Mouse (Mus musculus) neutrophil, adult 59 days (primary cell): Measurements from ENCODE around the gene Ndufs2. TPM values are rescaled to one million over a fixed set of nuclear protein-coding genes. Genes with fewer than 3 reads are reported as not detected.

Experiments used
- total RNA-seq, 2 experiments: library from RNA; stranded (reverse); gene quantifications; 1 replicate in 1 of 2; 2 replicates in 1 of 2; pipeline ENCODE4 v1.2.4; 2023

Ndufs2 gene
- total RNA-seq = 10 to 100 TPM; 84.6 to 99.7 TPM

DNA sequence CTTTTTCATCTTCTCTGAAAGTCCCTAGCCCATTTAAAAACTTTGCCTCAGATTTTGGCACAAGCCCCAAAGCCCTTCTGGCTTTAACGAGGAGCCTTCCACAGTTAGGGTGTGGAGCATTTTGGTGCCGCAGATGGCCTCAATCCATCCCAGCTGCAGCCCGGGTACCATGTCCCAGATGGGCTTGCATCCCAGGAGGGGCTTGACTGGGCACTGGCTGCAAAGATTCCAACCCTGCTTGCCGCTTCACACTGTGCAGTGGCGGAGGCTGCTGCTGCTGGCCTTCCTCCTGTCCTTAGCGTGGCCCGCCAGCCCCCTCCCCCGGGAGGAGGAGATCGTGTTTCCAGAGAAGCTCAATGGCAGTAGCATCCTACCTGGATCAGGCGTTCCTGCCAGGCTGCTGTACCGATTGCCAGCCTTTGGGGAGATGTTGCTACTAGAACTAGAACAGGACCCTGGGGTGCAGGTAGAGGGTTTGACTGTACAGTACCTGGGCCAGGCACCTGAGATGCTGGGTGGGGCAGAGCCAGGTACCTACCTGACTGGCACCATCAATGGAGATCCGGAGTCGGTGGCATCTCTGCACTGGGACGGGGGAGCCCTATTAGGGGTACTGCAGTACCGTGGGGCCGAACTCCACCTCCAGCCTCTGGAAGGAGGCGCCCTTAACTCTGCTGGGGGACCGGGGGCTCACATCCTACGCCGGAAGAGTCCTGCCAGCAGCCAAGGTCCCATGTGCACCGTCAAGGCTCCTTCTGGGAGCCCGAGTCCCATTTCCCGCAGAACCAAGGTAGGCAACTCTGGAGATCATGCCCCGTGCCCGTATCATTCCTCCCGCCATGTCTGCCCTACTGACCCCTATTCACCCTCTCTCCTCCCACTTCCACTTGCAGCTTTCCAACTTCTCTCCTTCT lies at the start of gene Ndufs2:
Gene Ndufs2 (minus strand): TSS at position 709 of the 914 bp plus-strand sequence.

DNA sequence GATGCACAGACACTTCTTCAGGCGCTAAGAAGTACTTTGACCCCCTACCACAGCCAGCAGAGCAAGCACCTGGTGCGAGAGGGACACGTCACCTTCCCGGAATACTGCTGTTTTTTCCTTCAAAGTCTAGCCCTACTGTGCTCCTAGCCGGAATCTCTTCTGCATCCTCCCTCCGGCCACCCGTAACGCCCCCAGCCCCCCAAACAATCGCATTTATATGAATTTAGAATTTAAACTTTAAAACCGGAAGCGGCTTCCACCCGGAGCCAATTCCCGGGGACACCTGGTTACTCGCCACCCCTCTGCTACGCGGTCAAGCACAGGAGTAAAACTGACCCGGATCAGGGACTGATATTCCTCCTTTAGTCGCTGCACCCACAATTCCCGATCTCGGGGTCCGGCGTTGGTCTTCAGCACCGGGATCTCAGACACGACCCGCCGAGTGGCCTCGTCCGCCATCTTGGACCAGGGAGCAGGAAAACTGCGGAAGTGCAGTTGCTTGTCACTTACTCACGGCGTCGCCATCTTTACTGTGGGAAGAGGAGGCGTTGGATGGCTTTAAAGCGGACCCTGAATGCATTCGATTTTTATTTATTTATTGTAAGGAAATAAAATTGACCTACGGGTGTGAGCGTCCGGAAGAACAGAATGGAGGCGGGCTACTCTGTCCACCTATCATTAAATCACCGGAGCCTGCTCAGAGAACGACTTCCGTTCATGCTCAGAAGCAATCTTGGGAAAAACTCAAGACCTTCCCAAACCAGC lies 43.3 kb upstream of the Ndufs2 start, which contains the start of gene Ufc1:
Gene Ufc1 (minus strand): TSS at position 727 of the 765 bp plus-strand sequence.

DNA sequence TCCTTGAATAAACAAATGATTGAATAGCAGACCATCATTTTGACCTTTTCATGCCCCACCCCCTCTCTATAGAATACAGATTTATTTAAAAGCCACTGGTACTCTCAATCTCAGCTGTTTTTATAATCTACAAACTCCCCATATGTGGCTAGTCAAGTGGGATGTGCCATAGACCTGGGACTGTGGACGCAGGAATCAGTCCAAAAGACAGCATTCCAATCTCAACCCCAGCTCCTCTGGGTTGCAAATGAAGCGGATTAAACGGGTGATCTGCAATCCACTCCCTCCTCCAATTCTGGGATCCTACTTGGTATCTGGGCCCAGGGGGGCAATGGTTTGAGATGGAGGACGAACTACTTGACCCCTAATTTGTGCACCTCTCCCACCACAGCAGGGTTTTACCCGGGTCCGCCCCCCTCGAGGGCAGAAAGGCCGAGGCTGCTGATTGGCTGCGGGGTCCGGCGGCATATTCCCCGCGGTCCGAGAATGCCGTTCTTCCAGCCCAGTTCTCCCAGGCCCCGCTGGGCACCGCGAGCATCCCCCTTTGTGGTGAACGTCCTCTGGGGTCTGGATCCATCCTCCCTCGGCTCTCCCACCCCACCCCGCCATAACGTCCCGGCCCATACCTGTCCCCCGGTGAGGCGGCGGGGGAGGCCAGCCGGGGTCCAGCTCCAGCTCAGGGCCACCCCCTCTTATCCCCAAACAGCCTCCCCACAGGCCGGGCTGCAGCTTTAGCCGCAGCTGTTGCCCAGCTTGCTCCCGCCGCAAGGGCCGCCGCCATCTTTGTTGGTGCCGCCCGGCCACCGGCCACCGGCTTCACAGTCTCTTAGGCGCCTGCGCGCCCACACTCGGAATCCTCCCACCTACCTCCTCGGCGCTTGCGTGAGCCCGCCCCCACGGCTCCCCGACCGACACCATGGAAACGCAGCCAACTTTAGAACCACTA lies 36.2 kb upstream of the Ndufs2 start, which contains the start of gene Usp21:
Gene Usp21 (minus strand): TSS at position 856 of the 946 bp plus-strand sequence.

DNA sequence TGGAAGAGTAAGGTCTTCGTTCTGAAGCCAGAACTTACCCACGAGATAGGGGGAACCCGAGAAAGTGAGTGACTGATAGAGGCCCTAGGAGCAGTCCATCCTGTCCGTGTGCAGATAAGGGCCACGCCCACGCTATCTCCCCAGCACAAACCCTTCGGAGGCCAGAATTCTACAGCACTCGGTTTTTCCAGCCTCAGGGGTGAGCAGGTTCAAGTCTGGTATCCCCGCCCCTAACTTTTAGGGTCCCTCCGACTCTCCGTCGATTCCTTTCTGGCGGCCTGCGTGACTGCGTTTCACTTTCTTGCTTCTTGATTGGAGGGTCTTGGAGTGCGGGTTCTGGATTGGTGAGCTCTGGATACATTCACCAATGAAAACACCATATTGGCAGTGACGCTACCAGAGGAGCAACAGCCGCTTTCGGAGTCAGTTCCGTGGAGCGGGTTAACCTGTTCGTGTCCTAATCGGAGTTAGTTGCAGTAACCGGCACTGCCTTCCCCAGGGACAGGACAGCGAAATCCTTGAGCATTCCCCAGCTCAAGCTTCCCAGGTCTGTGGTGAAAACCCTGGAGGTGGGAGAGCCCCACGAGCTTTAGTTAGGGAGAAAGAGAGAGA lies 29.8 kb upstream of the Ndufs2 start, which contains the start of gene Ppox:
Gene Ppox (minus strand): TSS at position 271 of the 612 bp plus-strand sequence.

DNA sequence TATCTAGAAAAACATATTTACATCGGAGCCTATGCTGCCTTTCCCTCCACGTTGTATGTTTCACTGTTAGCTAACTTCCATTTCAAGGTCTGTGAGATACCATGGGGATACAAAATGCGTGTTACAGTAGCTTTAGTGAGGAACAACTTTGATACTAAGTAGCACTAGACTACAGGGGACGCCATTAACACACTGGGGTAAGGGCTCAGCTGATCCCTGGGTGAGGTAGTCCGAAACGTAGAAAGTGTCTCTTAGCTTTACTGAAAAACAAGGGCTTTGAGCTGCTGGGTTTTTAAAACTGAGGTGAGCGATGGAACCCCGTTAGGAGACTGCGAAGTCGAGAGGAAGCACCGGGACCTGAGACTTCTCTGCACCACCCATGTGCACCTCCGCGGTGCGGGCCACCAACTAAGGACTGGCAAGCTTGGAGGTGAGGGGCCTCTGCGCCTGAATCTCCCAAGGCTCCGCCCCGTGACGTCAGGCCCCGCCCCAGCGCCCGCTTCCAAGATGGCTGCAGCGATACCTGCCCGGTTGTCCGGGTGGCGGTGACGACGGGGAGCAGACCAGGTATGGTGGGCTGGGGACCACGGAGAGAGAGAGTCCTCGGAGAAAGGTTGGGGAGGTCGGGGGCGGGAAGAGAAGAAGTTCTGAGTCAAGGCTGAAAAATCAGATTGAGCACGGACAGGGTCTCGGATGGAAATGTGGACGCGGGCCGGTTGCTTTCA lies 18.8 kb upstream of the Ndufs2 start, which contains the start of gene B4galt3:
Gene B4galt3 (plus strand): TSS at position 481 of the 725 bp plus-strand sequence.

DNA sequence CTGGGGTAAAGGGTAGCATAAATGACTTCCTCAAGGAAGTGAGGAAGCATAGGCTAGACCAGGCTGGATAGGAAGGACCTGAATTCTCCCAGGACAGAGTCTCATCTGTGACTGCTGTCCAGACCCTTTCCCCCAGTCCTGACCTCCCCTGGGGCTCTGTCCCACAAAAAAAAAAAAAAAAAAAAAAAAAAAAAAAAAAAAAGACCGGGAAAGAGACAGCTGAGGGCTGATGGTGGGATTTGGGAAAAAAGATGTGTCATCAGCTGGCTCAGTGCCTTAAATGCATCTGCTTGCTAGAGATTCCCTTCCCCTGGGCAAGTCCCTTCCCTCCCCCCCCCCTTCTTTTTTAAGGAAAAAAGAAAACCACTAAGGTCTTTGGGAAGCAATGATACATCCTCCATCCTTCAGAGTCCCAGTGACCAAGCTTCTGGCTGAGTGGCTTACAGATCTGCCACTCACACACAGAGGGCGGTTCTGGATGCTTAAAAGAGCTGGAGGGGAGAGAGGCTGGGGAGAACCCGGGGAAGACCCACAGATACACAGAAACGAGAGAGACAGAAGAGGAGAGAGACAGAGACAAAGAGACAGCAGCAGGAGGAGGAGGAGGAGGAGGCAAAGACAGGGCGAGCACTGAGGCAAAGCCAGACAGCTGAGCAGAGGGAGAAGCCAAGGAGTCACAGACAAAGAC lies 1.1 kb downstream of the Ndufs2 start, which contains the start of gene Adamts4:
Gene Adamts4 (plus strand): TSS at position 509 of the 688 bp plus-strand sequence.

DNA sequence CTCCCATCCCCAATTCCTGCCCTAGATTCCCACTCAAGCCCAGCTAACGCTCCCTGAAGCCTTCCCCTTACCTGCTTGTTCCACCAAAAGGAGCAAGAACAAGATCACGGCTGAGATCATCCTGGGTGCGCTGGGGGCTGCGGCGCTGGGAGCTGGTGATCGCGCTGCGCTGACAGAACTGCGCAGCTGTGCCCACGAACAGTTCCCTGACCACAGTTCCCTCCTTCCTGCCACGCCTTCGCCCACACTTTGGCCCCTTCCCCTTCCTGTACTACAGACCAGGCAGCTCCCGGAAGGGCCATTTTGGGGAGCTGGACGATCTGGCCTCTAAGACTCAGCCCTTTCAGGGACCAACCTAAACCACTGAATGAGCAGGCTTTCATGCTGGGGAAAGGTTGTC lies 17.1 kb downstream of the Ndufs2 start, which contains the start of gene Fcer1g:
Gene Fcer1g (minus strand): TSS at position 240 of the 400 bp plus-strand sequence.

DNA sequence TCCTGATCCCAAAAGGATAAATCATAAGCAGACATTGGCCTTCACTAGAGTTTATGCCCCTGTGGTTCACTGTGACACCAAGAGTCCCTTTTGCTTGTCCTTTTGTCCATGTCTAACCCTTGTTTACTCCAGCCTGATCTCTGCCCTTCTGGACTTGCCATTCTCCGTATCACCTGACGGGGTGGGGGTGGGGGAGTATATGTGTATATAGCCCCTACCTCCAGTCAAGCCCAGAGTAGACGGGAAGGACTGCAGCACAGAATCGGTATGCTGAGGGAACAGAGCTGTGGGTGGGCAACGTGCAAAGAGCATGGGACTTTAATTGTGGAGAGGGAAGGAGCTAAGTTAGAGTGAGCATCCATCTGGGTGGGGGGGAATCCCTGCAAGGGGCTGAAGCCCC lies 26.3 kb downstream of the Ndufs2 start, which contains the start of gene Apoa2:
Gene Apoa2 (plus strand): TSS at position 198 of the 400 bp plus-strand sequence.

DNA sequence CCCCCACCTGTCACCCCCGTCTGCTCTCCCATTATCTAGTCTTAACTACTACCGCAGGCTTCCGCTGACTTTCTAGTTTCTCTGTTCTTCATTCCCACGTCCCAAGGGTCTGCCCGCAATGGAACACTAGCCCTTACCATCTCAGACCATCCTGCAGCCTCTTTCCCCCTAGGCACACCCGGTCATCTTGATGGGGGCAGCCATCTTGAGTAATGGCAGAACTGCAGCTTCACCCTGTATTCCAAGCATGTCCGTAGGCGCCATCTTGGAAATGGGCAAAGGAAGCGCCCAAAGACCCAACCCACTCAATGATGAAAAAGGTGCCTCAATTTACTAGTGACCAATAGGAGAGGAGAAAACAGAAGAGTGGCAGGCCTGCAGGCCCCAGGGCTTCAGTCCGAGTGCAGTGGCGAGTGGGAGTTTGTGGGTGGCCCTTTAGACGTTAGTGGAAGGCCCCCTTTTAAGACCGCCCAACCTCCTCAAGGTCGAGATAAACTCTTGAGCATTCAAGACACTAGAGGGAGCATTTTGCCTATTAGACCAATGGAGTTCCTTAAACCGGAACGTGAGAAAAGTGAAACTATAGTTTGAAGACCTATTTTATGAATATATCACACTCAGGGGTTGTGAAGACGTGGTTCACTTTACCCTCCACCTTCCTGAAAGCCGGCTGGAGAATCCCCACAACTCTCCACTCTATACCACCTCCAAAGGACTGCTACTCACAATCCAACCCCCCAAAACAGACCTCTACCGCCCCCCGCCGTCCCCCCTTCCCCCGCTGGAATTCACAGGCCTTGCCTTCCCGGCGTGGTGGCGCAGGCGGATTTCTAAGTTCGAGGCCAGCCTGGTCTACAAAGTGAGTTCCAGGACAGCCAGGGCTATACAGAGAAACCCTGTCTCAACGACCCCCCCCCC lies 28.7 kb downstream of the Ndufs2 start, which contains the start of gene Tomm40l:
Gene Tomm40l (minus strand): TSS at position 277 of the 918 bp plus-strand sequence.

DNA sequence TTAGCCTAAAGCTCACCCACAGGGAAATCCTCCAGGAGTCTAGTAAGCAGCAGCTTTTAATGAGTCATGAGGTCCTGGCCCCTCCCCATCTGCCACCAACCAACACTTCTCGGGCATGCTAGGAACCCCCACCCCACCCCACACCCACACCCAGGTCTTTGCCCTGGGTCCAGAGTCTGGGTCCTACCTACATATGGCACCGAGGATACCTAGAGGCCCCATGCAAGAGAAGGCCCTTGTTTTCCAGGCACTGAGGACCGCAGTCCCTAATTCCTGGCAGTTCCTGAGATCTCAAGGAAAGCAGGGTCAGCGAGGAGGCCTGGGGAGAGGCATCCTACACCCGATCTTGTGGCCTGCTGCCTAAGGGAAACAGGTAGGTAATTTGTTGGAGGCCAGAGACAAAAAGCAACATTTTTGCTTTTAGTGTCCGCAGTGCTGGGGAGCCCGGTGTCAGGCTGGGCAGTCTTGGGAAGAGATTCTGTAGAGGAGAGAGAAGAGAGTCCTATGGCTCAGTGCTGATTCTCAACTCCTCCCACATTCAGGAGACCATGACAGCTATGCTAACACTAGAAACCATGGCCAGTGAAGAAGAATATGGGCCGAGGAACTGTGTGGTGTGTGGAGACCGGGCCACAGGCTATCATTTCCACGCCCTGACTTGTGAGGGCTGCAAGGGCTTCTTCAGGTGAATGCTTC lies 37.2 kb downstream of the Ndufs2 start, which contains the start of gene Nr1i3:
Gene Nr1i3 (plus strand): TSS at position 170 of the 696 bp plus-strand sequence.

DNA sequence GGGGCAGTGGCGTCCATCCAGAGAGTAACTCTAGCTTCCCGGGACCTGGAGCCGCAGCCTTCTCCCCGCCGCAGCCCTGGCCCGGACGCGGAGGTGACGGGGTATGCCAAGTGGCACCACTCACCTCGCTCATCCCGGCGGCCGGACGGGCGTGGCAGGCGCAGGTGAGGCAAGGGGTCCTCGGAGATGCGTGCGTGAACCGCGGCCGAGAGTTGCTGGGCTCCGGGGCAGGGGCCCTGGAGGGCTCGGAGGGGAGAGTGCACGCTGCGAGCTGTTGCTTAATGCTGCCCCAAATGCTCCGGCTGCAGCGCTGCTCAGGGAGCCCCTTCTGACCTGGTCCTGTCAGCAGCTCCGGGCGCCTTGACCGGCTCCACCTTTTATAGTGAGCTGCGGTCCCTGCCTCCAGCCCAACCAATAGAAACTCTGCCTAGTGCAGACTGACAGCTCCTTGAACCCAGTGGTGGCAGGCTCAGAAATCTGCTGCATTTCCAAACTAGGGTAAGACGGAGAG lies 55.2 kb downstream of the Ndufs2 start, which contains the start of gene Pcp4l1:
Gene Pcp4l1 (minus strand): TSS at position 382 of the 511 bp plus-strand sequence.

Other genes starting within 250 kb of the Ndufs2 start
- 10 to 100 TPM; 75.9 to 81.5 TPM for gene Fcgr4, start 232.5 kb downstream of the Ndufs2 start, total RNA-seq
- gene Fcgr3, start 186.5 kb downstream of the Ndufs2 start, total RNA-seq = 100 to 1,000 TPM; 411 to 427 TPM
- under 1 TPM; 0.67 to 0.73 TPM for gene Cfap126, start 137.5 kb downstream of the Ndufs2 start, total RNA-seq
- gene Sdhc, start 100.8 kb downstream of the Ndufs2 start, total RNA-seq = 100 to 1,000 TPM in 1 of 2 experiments, 10 to 100 TPM in 1; 76.6 to 106 TPM
- not detected for gene Mpz, start 100.7 kb downstream of the Ndufs2 start, total RNA-seq
- 1 to 10 TPM in 1 of 2 experiments, under 1 TPM in 1; 0.29 to 1.4 TPM for gene Pcp4l1, start 55.1 kb downstream of the Ndufs2 start, total RNA-seq
- gene Nr1i3, start 37.4 kb downstream of the Ndufs2 start, total RNA-seq = not detected
- gene Tomm40l, start 28.9 kb downstream of the Ndufs2 start, total RNA-seq = 10 to 100 TPM; 11.9 to 16.4 TPM
- gene Apoa2, start 26.3 kb downstream of the Ndufs2 start, total RNA-seq = under 1 TPM in 1 of 2 experiments, not detected in 1; 0.89 TPM
- gene Fcer1g, start 17.0 kb downstream of the Ndufs2 start, total RNA-seq = 1,000 to 10,000 TPM; 1,085 to 1,124 TPM
- gene Adamts4, start 967 bp downstream of the Ndufs2 start, total RNA-seq = not detected
- gene B4galt3, start 18.9 kb upstream of the Ndufs2 start, total RNA-seq = 100 to 1,000 TPM; 120 to 134 TPM
- 10 to 100 TPM; 69.2 to 78.0 TPM for gene Ppox, start 29.8 kb upstream of the Ndufs2 start, total RNA-seq
- gene Usp21, start 36.6 kb upstream of the Ndufs2 start, total RNA-seq = 10 to 100 TPM; 29.5 to 31.1 TPM
- gene Ufc1, start 43.6 kb upstream of the Ndufs2 start, total RNA-seq = 10 to 100 TPM; 47.2 to 51.2 TPM
- gene Dedd, start 77.8 kb upstream of the Ndufs2 start, total RNA-seq = 10 to 100 TPM; 23.5 to 25.8 TPM
- 10 to 100 TPM; 18.9 to 24.2 TPM for gene Nit1, start 94.3 kb upstream of the Ndufs2 start, total RNA-seq
- gene Pfdn2, start 94.3 kb upstream of the Ndufs2 start, total RNA-seq = 10 to 100 TPM; 27.1 to 34.4 TPM
- gene Klhdc9, start 109.4 kb upstream of the Ndufs2 start, total RNA-seq = under 1 TPM; 0.22 to 0.40 TPM
- 1 to 10 TPM; 2.0 to 2.2 TPM for gene Nectin4, start 118.7 kb upstream of the Ndufs2 start, total RNA-seq
- gene Arhgap30, start 137.6 kb upstream of the Ndufs2 start, total RNA-seq = 100 to 1,000 TPM; 245 to 251 TPM
- gene Usf1, start 159.9 kb upstream of the Ndufs2 start, total RNA-seq = 100 to 1,000 TPM in 1 of 2 experiments, 10 to 100 TPM in 1; 85.6 to 108 TPM
- gene Tstd1, start 167.5 kb upstream of the Ndufs2 start, total RNA-seq = 1 to 10 TPM; 4.4 TPM
- gene F11r, start 186.1 kb upstream of the Ndufs2 start, total RNA-seq = under 1 TPM; 0.20 to 0.31 TPM